Mouse (Mus musculus) hematopoietic stem cell, adult 5-6 weeks (primary cell): ENCODE results near the gene Klf7. TPM values are rescaled to one million over a fixed set of nuclear protein-coding genes. Genes with fewer than 3 reads are reported as not detected.

ENCODE experiments used
- ATAC-seq, 2 experiments: fragments of 125-278 bp in 1 of 2; replicated peaks in 1 of 2; 2 replicates each; pipeline ENCODE4 v1.8.0; 2016 to 2017; ENCODE audit warnings: inconsistent platforms in 2 of 2, mild to moderate bottlenecking in 2 of 2, moderate number of reproducible peaks in 2 of 2, low read depth in 1 of 2, moderate TSS enrichment in 1 of 2; ENCODE audit not compliant: low FRiP score in 2 of 2, poor library complexity in 2 of 2, severe bottlenecking in 2 of 2, insufficient read depth in 1 of 2, low TSS enrichment in 1 of 2
- total RNA-seq: library from RNA; stranded (forward); fragments of 172-1452, 232-1000 nt; gene quantifications from 2 replicates; pipeline ENCODE4 v1.2.3, GENCODE M21; 2017

Klf7 gene
- total RNA-seq, 1 experiment from 2014 or later = 3.0 TPM

DNA sequence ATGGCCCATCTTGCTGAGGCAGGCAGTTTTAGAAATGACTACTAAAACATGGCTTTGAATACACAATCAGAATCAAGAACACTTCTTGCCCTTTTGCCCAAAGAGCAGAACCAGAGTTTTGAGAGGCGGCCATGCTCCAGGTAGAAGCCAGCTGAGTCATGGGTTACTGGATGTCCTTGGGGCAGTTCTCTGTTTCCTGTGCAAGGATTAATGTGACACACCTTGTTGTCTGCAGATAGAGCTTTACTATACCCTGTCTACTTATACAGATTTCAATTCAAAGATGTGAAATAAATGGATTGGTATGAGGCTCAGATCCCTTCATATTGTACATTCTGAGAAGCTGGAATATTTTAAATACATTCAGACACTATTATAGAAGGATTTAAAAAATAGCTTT, 40.3 kb downstream of the Klf7 start:
- no peak for ATAC-seq

DNA sequence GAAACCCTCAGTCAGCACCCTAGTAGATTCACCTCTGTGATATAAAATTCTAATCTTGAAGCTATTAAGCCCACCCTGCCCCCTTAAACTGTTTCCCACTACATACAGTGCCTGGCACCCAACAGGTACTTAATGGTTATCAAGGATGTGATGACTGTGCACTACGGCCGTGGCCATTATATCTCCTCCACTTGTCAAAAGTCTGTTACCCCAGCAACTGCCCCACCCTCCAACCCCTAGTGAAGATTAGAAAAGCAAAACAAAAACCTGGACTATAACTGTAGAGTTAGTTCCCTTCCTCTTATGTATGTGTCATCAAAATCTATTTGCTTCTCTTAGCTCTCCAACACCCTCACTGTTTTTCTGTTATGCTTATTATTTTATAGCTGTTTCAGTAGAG, 40.9 kb downstream of the Klf7 start:
- ATAC-seq = peak in 1 of 2 experiments; percentile 44; a peak in 2 of 4 replicates

DNA sequence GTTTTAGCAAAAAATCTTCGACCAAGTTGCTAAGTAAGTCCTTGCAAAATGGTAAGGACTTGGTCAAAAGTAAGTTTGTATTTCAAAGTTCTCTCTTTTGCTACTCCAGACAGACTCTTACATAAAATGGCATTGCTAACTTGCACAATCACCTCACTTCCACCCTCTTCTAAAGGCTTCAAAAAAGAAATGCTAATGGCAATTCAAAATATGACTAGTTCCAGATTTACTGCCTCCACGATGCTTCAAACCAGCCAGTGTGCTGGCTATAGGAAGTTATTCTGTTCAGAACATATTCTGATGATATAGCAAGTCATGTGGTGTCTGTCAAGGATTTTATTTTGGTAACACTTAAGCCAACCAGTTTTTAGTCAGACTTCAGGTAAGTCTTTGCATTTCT, 41.8 kb downstream of the Klf7 start:
- no peak for ATAC-seq

DNA sequence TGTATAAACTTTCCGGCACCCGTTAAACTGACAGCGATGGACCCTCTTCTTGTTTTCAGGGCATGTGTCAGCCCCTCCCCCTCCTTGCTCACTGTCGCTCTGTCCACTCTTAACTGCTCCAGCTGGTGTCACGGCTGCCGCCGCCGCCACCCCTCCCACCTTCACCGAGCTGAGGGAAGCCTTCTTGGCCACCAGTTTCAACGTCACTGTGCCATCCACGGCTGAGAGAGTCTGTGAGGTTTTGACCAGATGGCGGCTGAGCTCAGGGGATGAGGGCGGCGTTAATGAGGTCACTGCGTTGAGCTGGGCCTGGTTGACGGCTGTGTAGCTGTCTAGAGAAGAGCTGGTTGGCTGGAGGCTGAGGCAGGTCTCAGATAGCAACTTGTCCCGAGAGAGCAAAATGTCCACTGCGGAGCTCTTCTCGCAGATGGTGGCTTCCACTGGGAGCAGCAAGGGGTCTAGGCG, 43.3 kb downstream of the Klf7 start:
- peak; percentile 2 to 39; a peak in 1 of 4 replicates for ATAC-seq

DNA sequence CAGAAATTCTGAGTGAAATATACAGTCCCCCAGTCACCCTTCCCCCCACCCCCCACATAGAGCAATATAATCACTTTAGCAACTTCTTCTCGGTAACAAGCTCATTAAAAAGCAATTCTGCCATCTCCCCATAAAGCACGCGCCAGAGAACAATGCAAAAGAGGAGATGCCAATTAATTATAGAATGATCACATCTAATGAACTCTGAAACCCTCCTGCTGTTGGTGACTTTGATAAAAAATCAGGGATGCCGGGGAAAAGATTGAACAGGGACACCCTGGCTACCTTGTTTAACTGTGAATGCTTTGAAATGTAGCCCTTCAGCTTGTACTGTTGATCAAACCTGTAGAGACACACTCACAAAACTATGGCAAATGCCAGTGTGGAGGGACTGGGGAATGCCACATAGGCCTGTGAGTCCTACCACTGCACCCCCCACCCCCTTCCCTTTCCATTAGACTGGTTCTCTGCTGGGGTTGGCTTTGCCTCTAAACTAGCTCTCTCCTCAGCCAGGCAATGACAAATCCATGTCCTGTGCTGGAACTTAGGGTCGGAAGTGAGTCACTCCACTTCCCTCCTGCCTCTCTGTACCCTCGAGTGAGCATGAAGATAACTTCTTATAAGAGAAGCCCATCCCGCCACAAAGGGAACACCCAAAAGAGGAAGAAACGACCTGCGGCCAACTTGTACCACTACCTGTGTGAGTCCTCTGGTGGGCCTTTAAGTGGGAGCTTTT, 43.9 kb downstream of the Klf7 start:
- peak; percentile 76 to 82 for ATAC-seq

DNA sequence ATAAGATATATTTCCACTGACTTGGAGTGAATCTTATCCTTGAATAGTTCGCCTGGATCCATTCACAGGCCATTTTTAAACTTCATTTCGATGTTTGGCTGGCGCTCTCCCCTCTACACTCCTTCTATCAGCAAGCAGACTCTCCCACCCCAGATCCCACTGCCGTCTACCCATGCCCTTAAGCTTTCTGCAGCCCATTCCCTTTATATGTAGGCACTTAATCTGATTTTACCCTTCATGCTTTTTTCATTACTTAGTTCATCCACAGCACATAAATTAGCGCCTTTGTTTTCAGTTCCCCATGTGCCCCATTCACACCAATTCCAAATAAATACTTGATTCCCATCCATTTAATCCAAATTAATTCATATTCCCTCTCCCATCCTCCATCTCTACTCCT, 48.0 kb downstream of the Klf7 start:
- no peak for ATAC-seq

DNA sequence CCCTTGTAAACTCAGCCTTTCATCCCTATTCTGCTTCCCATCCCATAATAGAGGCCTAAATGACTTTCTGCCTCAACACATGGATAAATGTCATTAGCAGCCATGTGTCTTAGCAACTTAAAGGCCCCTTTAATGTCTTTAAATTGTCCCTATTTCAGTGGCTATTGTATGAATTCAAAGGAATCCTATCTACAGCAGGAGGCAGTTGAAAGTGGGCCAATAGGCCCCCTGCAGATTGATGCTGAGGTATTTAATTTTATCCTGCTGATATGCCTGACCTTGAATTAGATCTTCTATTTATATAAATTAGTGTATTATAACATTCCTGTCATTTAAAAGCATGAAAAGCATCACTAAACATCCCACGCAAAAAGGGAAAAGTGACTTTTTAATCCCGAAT, 51.1 kb downstream of the Klf7 start:
- ATAC-seq = no peak

DNA sequence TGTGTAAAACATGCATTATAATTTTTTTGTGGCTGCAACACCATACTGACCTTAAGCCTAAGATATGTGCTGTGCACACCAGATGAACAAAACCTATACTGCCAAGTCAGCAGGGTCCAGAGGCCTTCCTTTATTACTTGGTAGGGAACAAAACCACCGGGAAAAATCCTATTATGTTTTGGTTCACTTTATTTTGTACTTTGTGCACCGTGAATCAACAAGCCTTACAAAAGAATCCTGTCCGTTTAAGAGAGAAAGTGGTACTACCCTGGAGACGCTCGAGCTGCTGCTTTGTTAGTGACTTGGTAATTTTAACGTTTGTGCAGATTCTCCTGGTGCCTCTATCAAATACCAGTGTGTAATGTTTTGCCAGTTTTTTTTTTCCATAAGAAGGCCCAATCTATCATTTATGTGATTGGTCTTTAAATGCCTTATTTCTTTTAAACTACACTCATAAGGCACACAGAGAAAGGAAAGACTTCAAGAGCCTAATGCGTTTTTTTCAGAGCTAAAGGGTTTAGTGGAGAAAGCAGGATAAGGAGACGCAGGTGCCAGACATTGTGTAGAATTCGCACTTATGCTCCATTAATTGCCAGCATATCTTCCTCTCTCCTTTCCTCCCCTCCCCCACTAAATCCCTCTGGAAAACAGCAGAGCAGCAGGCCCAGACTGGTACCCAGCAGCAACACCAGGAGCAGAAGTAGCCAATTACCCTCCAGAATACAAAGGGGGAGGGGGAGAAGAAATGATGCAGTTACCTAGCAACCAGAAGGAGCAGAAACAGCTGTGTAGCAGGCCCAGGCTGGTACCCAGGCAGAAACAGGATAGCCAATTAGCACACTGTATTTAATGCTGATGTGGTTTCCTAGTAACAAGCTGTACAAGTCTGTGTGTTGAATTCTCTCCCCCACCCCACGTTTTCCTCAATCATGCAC, 55.5 kb downstream of the Klf7 start:
- ATAC-seq = no peak

DNA sequence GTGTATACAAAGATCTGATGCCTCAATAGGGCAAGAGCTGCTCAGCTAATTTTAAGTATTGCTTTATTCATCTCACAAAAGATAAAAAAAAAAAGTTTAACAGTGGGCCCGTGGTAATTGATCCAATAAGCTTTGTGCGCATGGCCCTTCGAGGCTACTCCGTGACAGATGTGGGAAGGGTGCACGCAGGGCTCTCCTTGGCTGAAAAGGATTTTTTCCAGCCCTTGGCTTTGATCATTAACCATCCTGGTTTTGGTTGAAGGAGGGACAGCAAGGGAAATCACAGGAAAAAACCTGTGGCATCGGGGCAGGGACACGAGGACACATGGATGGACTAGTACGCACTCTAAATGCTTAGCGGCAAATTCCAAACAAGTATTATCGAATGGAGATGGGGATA, 60.6 kb downstream of the Klf7 start:
- no peak for ATAC-seq

DNA sequence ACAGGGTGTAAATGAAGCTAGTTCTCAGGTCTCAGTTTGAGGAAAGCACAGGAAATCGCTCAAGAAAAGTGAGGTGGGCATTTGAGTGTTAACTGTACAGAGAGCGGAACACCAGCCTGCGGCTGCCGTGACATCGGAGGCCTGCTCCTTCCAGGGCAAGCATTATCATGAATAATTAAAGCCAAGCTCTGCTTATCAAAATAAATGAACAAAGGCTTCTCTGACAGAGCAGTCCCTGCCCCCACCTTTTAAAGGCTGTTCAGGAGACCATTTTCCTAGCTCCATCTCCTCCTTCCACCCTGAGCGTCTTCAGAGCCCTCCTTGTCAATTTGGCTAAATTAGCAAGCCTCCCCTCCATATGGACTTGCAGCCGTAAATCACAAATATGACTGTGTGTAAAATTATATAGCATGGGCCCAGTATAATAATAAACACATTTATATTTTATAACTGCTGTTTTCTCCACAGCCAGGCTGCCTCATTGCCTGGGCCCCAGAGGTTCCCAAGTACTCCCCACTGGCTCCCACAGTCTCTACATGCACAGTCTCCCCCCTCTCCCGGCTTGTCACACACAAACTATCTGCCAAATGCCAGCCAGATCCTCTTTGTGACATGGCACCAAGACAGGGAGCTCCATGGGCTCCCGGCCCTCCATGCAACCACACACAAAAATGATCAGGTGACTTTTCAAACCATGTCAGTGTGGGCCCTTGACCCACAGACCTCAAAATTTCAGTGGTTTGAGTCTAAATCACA, 61.2 kb downstream of the Klf7 start:
- ATAC-seq = no peak

DNA sequence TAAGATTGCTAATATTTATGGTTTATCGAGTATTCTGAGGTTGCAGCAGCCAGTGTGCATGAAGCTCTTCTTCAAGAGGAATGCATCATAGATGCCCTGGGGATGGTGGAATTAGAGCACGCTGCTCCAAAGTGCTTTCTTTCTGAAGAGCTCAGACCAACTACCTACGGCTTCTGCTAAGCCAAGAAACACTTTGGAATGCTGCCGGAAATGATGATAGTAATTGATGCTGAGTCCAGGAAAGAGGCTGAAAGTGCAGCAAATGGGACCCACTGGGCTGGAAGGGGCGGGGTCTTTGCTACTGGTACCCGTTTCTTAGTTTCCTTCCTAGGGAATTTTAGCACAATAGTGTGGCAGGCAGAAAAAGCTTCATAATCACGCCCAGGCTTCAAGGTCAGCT, 62.0 kb downstream of the Klf7 start:
- ATAC-seq = no peak

DNA sequence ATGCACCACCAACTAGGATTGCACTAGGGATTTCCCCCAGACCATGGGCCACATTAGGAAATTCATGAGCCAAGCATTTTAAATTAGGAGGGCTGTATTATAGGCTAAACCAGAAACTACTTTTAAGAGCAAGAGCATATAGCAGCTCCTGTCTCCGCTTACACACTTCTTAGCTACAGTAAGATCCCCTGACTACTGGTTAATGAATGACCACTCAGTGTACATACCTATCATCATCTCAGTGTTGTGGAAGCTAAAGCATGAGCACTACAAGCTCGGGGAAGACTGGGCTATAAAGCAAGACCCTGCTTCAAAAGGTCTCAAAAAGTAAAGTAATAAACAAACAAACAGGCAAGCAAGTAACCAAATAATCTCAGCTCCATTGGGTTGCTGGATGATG, 65.5 kb downstream of the Klf7 start:
- ATAC-seq = no peak

DNA sequence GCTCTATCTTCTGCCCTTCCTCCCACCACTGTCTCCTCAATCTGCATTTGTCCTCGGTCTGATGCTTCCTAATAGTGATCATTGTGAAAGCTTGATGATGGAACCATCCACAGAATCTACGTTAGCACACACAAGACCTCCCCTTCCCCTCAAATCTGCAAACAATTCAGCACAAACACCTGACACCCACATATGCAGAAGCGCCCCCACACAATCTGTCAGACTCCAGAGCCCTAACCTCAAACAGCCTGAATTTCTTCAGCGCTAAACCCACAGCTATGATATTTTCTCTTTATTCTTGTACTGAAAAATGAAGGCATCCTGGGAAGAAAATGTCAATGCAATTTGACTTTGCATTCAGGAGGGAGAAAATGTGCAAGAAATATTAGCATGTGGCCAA, 66.1 kb downstream of the Klf7 start:
- no peak for ATAC-seq

DNA sequence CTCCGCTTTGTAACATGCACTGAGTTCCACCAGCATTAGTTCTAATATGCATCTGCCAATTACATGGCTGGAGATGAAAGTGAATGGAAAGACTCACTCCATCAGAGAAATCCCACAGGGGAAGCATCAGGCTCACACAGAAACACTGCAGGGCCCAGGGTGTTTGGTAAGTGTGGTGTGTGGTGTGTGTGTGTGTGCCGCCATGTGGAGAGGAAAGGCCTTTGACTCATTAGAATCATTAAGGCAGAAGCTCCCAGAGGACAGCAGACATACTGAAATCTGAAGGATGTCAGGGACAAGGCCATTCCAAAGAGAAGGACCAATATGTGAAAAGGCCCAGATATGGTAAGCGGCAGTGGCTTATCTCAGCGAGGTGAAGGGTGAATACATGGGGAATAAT, 66.9 kb downstream of the Klf7 start:
- no peak for ATAC-seq

DNA sequence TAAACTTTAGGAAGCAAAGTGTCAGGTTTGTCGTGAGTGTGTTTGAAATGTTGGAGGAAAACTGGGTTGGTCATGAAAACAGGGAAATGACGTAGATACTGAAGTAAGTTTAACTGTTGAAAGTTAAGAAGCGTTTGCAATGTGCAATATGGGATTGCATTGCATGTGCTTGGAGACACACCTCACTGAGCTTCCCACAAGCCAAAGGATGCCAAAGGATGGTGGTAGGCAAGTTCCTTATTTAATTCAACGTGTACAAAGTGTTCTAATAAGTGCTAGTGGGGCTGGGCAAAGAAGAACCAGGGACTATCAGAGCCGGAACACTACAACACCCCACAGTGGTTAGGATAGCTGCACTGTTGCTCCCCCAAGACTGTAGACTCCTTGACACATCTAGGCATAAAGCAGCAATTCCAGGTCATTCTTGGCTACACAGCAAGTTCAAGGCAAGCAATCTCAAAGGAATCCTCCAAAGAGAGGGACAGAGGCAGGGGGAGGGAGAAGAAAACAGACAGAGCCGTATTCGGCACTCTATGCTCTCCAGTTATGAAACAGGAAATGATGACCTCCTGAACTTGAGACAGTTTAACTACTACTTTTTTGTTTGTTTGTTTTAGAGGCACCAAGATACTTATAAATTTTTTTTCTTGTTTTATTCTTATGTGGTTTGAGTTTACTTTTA, 69.9 kb downstream of the Klf7 start:
- peak; percentile 27 to 85; a peak in 2 of 4 replicates for ATAC-seq

DNA sequence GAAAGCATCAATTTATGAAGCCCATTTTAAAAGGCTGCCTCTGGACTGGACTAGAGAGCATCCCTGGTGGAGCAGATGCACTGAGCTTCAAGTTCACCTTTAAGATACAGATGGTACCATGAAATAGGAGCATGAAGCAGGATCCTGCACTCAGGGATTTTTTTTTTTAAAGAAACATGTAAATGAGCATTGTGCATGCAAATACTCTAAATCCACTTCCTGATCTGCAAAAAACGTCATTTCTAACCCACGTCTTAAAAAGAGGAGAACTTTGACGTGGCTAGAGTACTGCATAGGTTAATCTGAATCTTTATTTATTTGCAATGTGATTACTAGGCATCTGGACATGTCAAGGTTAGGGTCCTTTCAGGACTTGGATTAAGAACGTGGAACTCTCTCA, 73.5 kb downstream of the Klf7 start:
- ATAC-seq = no peak

DNA sequence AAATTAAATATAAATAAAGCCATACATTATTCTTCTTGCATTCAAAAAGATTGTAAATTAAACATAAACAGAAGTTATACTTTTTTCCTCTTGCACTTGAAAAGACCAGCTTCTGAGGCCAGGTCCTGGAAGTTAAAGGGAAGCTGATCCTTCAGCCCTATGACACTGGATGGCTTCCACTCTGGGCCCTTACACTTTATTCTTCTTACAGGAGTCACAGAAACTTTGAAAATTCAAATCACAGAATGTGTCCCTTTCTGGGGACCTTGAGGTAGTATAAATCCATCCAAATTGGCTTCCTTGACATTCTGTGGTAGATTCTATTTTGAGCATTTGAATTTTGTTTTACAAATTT, 75.3 kb downstream of the Klf7 start:
- ATAC-seq = no peak
